Mouse (Mus musculus) midbrain, embryonic 15.5 days (tissue): ENCODE results near the gene Inca1. TPM values are rescaled to one million over a fixed set of nuclear protein-coding genes. Genes with fewer than 3 reads are reported as not detected.
A peak's percentile ranks its signal among the peaks of the same experiment; 100 is the strongest.

Experiments
- ATAC-seq: fragments of 200-750 bp; cut with Nextera tagmentation; replicated peaks from 2 replicates; pipeline ENCODE4 v1.8.0; 2017; ENCODE audit warnings: moderate TSS enrichment
- H3K27ac ChIP-seq: fragments of 300-500 bp; sonication (generic); 2 replicates; pipeline ENCODE4 v1.5.1; 2015; ENCODE audit warnings: mild to moderate bottlenecking, inconsistent platforms
- H3K27me3 ChIP-seq: fragments of 300-500 bp; sonication (generic); replicated peaks from 2 replicates; pipeline ENCODE4 v1.6.1; 2015; ENCODE audit warnings: inconsistent platforms
- H3K36me3 ChIP-seq: fragments of 300-500 bp; sonication (generic); replicated peaks from 2 replicates; pipeline ENCODE4 v1.6.1; 2015; ENCODE audit warnings: inconsistent platforms
- H3K4me1 ChIP-seq: fragments of 300-500 bp; sonication (generic); 2 replicates; pipeline ENCODE4 v1.6.1; 2015; ENCODE audit warnings: inconsistent platforms
- H3K4me2 ChIP-seq: fragments of 300-500 bp; sonication (generic); 2 replicates; pipeline ENCODE4 v1.6.1; 2015; ENCODE audit warnings: inconsistent platforms, mild to moderate bottlenecking, moderate library complexity
- H3K4me3 ChIP-seq: fragments of 300-500 bp; sonication (generic); 2 replicates; pipeline ENCODE4 v1.5.1; 2015; ENCODE audit warnings: mild to moderate bottlenecking, inconsistent platforms
- H3K9ac ChIP-seq: fragments of 300-500 bp; sonication (generic); 2 replicates; pipeline ENCODE4 v1.6.1; 2015; ENCODE audit warnings: mild to moderate bottlenecking, inconsistent platforms
- H3K9me3 ChIP-seq: fragments of 300-500 bp; sonication (generic); 2 replicates; pipeline ENCODE4 v1.6.1; 2016; ENCODE audit warnings: inconsistent platforms
- WGBS: fragments of 180-500 bp; shearing (Covaris S2); methylation state at CpG from one replicate; pipeline ENCODE4 v1.1.7; 2015; ENCODE audit warnings: mixed read lengths; 5-methylcytosine and 5-hydroxymethylcytosine counted together
- polyA plus RNA-seq: library from polyadenylated mRNA; unstranded; fragments of >200 nt; fragmentation: Nextera tagmentation; extraction: Ambion mirVana; gene quantifications from 2 replicates; pipeline ENCODE4 v1.2.1, GENCODE M21; 2015

The Inca1 gene
- polyA plus RNA-seq, 1 experiment from 2014 or later = 1.7 TPM

DNA sequence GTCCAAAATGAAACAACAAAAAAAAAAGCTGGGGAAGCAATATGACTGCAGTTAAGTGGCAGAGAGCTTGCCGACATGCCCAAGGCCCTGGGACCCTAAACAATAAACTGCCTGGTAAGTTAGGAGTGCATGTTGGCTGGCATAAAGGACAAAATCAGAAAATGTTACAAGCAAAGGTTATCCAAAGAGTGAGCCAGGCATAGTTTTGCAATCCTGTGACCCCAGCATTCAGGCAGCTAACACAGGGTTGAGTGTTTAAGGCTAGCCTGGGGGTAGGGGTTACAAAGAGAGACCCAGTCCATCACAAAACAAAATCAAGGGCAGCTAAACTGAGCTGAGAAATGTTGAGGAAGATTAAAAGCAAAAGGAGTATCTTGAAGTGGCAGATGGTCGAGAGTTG is 904 bp downstream of the Inca1 start:
- H3K27ac ChIP-seq = no peak overlapping the region
- no peak overlapping the region for H3K4me3 ChIP-seq
- WGBS = 75% methylated on average over 2 of the region's 2 CpGs
- ATAC-seq = no peak
- no peak overlapping the region for H3K9ac ChIP-seq
- H3K27me3 ChIP-seq = no peaks in the 10 kb centered on the region
- H3K36me3 ChIP-seq = no peaks in the 10 kb centered on the region
- H3K4me2 ChIP-seq = 0 out of 2 replicates have a peak overlapping the region, but pooled peaks have one; percentile 90
- no peaks in the 10 kb centered on the region for H3K9me3 ChIP-seq
- H3K4me1 ChIP-seq = peaks cover 24% of the 10 kb centered on the region

DNA sequence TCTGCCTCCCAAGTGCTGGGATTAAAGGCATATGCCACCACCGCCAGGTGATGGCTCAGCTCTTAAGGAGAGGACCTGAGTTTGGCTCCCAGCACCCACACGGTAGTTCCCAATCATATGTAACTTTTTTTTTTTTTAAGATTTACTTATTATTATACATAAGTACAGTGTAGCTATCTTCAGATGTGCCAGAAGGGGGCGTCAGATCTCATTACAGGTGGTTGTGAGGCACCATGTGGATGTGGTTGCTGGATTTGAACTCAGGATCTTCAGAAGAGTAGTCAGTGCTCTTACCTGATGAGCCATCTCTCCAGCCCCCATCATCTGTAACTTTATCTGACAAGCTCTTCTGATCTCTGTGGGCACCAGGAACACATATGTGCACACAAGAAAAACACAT is 2.6 kb downstream of the Inca1 start:
- WGBS = 71% methylated on average over 3 of the region's 3 CpGs
- H3K9me3 ChIP-seq = no peaks in the 10 kb centered on the region
- H3K27ac ChIP-seq = no peak overlapping the region
- no peak overlapping the region for H3K4me3 ChIP-seq
- no peak overlapping the region for H3K4me2 ChIP-seq
- peaks cover 20% of the 10 kb centered on the region for H3K4me1 ChIP-seq
- H3K27me3 ChIP-seq = no peaks in the 10 kb centered on the region
- no peak overlapping the region for H3K9ac ChIP-seq
- ATAC-seq = no peak
- no peaks in the 10 kb centered on the region for H3K36me3 ChIP-seq

DNA sequence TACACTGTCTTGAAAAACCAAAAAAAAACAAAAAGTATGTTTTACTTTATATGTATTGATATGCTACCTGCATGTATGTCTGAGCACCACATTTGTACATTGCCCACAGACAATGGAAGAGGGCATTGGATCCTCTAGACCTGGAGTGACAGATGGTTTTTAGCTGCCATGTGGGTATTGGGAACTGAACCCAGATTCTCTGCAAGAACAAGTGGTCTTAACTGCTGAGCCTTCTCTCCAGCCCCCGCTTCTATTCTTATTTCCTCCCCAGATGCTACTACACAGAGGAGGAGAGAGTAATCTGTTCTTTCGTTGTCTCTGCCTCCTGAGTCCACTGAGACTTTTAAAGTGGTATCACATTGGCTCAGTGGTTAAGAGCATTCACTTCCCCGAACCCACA is 6.5 kb downstream of the Inca1 start:
- no peak for ATAC-seq
- 81% methylated on average over 3 of the region's 3 CpGs for WGBS

DNA sequence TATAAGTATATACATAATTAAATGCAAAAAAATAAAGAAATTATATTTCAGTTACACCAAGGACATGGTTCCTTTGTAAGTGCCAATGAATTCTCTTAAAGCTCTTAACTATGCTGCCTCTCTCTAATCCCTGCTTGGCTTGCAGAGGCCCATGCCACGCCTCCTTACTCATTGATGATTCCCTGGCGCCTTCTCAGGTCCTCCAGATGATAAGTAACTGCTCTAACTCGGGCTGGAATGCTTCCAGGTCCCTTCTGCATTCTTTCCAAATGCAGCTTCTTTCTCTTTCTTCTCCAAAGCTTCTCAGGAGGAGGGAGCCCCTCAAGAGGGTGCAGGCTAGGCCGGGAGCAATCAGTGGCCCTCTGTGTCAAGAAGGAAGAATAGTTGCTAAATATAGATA is 10.4 kb downstream of the Inca1 start:
- Histone ChIP-seq H3K36me3 (peaks cover 7% of the 10 kb centered on the region; the same call in 1 of the 2 replicates), H3K4me1 (peaks cover 28% of the 10 kb centered on the region), H3K4me2 (no peak overlapping the region), H3K27me3 (no peaks in the 10 kb centered on the region), H3K27ac (no peak overlapping the region), H3K9ac (no peak overlapping the region), H3K4me3 (no peak overlapping the region), H3K9me3 (no peaks in the 10 kb centered on the region)
- WGBS = 47% methylated on average over 4 of the region's 4 CpGs
- no peak for ATAC-seq

More for the DNA sequence above, 6.5 kb downstream of the Inca1 start:
- H3K4me1 ChIP-seq = peaks cover 8% of the 10 kb centered on the region
- no peak overlapping the region for H3K4me2 ChIP-seq
- H3K27me3 ChIP-seq = no peaks in the 10 kb centered on the region
- no peaks in the 10 kb centered on the region for H3K36me3 ChIP-seq
- H3K9ac ChIP-seq = no peak overlapping the region
- H3K9me3 ChIP-seq = no peaks in the 10 kb centered on the region
- H3K4me3 ChIP-seq = no peak overlapping the region
- no peak overlapping the region for H3K27ac ChIP-seq

DNA sequence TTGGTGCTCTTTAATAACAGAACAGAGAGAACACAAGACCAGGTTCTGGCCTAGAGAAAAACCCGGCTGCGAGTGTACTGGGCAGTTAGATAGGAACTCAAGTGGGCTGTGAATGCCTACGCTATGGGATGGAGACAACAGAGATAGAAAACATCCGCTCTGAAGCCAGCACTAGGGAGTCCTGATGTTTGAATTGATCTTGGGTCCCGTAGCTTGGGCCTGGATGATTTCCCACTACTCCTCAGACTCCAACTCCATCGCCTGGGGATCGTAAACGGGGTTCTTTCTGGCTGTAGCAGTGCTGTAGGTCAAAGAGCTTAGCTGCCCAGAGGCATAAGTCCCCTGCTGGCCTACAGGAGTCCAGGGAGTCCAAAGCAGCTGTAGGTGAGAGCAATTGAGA is 11.6 kb downstream of the Inca1 start:
- WGBS = 10% methylated on average over 8 of the region's 8 CpGs
- H3K36me3 ChIP-seq = peaks cover 11% of the 10 kb centered on the region
- peak overlapping the region; percentile 87 for H3K4me2 ChIP-seq
- no peaks in the 10 kb centered on the region for H3K9me3 ChIP-seq
- H3K4me1 ChIP-seq = peaks cover 28% of the 10 kb centered on the region
- H3K4me3 ChIP-seq = peak overlapping the region; percentile 84
- ATAC-seq = no peak
- H3K27me3 ChIP-seq = no peaks in the 10 kb centered on the region
- H3K27ac ChIP-seq = peak overlapping the region; percentile 86
- peak overlapping the region; percentile 86 for H3K9ac ChIP-seq

- peaks cover 11% of the 10 kb centered on the region for H3K36me3 ChIP-seq
- peak; percentile 84 for ATAC-seq
- peak within 1 kb of the TSS; percentile 86 for H3K27ac ChIP-seq
- H3K9me3 ChIP-seq = no peaks in the 10 kb centered on the region
- H3K27me3 ChIP-seq = no peaks in the 10 kb centered on the region
- H3K9ac ChIP-seq = peak within 1 kb of the TSS; percentile 86
- H3K4me3 ChIP-seq = peak within 1 kb of the TSS; percentile 84
- H3K4me2 ChIP-seq = peak within 1 kb of the TSS; percentile 87
- H3K4me1 ChIP-seq = peaks cover 28% of the 10 kb centered on the region
- WGBS = under 1% methylated on average over 53 of the region's 55 CpGs
Observed at GRCm38 (mm10) chr11:70687601-70688199, 12.3 kb downstream of the Inca1 start, which contains the start of gene Camta2. Gene Camta2 (minus strand): TSS chr11:70688105.

DNA sequence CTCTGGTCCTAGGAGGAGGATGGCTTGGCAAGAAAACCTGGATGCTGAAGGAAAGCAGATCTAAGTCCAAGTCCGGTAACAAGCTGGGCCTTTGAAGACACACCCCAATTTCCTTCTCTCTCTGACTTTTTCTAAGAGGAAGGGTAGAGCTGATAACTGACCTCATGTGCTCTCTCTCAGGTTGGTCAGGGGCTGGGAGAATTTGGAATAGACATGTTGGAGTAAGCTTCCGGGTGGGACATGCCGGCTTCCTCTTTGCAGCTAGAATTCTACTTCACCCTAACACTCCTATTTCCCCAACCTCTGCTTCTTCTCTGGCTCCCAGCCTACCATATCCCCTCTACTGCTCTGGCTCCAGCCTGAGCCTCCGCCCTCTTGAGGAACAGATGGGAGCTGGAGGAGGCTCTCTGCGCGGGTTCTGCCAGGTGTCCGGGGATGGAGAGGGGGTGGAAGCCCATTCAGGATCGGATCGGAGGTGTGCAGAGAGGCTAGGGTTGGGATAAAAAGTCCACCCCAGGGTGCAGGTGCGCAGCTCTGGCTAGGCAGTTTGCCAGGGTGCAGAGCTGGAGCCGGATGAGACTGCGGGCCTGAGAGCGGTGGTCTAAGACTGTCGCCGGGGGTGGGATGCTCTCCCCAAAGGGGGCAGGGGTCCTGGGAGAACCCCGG is 12.9 kb downstream of the Inca1 start:
- Histone ChIP-seq H3K9ac (peak overlapping the region; percentile 86), H3K9me3 (no peaks in the 10 kb centered on the region), H3K27ac (peak overlapping the region; percentile 86), H3K4me1 (peaks cover 34% of the 10 kb centered on the region), H3K4me2 (peak overlapping the region; percentile 87), H3K36me3 (peaks cover 11% of the 10 kb centered on the region), H3K27me3 (no peaks in the 10 kb centered on the region), H3K4me3 (peak overlapping the region; percentile 84)
- 5% methylated on average over 16 of the region's 16 CpGs for WGBS
- ATAC-seq = peak; percentile 62

DNA sequence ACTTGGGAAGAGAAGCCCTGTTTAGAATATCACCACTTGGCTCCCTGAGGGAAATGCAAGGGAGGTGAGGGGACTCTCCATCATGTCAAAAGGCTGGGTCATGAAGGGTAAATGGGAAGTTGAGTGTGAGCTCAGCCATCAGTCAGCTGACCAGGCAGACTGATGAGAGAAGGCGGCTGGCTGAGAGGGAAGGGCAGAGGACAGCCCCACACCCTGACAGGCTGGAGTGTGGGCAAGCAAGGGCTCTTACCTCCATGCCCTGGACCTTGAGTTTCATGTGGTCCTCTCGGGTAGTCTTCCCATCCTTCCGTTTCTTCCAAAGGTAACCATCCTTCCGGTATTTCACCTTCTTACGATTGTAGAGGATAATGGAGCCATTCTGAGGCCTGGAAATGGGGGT is 16.3 kb downstream of the Inca1 start:
- Histone ChIP-seq H3K9me3 (no peaks in the 10 kb centered on the region), H3K36me3 (peaks cover 25% of the 10 kb centered on the region)

DNA sequence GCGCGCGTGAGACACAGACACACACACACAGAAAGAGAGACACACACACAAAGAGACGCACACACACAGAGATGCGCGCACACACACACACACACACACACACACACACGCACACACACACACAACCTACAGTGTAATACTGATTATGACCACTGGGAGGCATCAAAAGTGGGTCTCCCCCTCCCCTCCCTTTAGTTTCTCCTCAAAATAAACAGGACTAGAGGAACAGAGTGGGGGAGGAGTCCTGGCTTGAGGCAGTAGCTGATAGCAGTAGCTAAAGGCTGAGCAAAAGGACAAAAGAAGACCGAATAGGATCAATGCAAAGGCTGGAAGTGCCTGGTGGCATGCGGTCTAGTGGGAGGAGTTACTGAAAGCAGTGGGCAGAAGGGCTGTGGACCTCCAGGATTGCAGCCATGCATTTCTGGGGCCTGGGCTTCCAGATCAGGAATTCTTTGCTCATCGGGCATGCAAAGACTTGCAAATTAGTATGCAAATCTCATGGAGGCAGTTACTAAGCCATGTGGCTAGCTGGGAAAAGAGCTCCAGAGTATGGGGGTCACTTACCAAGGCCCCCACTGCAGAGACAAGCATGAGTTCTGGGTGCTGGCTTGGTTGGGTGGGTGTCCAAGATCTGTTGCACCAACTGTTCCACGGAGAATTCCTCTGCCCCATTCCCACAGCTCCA is 17.9 kb downstream of the Inca1 start:
- peak overlapping the region; percentile 51 for H3K27ac ChIP-seq
- no peaks in the 10 kb centered on the region for H3K27me3 ChIP-seq
- 14% methylated on average over 11 of the region's 11 CpGs for WGBS
- no peak overlapping the region for H3K4me2 ChIP-seq
- peak; percentile 66 for ATAC-seq
- no peak overlapping the region for H3K4me3 ChIP-seq
- peaks cover 29% of the 10 kb centered on the region for H3K36me3 ChIP-seq
- no peaks in the 10 kb centered on the region for H3K9me3 ChIP-seq
- peaks cover 21% of the 10 kb centered on the region for H3K4me1 ChIP-seq
- no peak overlapping the region for H3K9ac ChIP-seq

More for the DNA sequence above, 16.3 kb downstream of the Inca1 start:
- Histone ChIP-seq H3K4me2 (no peak overlapping the region), H3K27ac (no peak overlapping the region), H3K4me1 (peaks cover 29% of the 10 kb centered on the region), H3K4me3 (no peak overlapping the region), H3K27me3 (no peaks in the 10 kb centered on the region), H3K9ac (no peak overlapping the region)
- ATAC-seq = no peak
- WGBS = 92% methylated on average over 5 of the region's 5 CpGs

GRCm38 (mm10) chr11:70681170-70681569 is 18.8 kb downstream of the Inca1 start:
- H3K4me2 ChIP-seq = no peak overlapping the region
- H3K27me3 ChIP-seq = no peaks in the 10 kb centered on the region
- H3K4me1 ChIP-seq = peaks cover 13% of the 10 kb centered on the region
- H3K9me3 ChIP-seq = no peaks in the 10 kb centered on the region
- H3K9ac ChIP-seq = no peak overlapping the region
- no peak for ATAC-seq
- 70% methylated on average over 12 of the region's 12 CpGs for WGBS
- no peak overlapping the region; the same call in 1 of the 2 replicates for H3K27ac ChIP-seq
- H3K4me3 ChIP-seq = no peak overlapping the region
- peaks cover 37% of the 10 kb centered on the region for H3K36me3 ChIP-seq

DNA sequence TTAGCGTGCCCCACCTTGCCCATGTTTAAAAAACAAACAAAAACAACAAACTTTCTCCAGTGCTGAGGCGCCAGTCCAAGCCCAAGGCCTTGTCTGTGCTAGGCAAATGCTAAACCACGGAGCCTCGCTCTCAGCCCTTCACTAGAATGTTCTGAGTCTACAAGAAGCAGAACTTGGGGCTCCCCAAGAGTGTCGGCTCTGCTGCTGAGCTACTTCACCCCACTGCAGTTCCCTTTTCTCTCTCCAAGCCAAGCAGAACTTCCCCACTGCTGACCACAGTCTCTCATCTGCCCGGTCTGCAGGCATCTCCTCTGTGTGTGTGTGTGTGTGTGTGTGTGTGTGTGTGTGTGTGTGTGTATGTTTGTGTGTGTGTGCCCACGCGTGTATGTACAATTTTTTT is 20.1 kb downstream of the Inca1 start:
- Histone ChIP-seq H3K27me3 (no peaks in the 10 kb centered on the region), H3K27ac (no peak overlapping the region), H3K4me3 (no peak overlapping the region), H3K36me3 (peaks cover 36% of the 10 kb centered on the region), H3K9me3 (no peaks in the 10 kb centered on the region), H3K4me1 (peaks cover 8% of the 10 kb centered on the region), H3K4me2 (no peak overlapping the region), H3K9ac (no peak overlapping the region)
- WGBS = 89% methylated on average over 8 of the region's 8 CpGs
- ATAC-seq = no peak

GRCm38 (mm10) chr11:70679361-70679760 is 20.6 kb downstream of the Inca1 start:
- Histone ChIP-seq H3K4me3 (no peak overlapping the region), H3K4me2 (no peak overlapping the region), H3K27ac (no peak overlapping the region), H3K9ac (no peak overlapping the region), H3K36me3 (peaks cover 35% of the 10 kb centered on the region), H3K9me3 (no peaks in the 10 kb centered on the region), H3K27me3 (no peaks in the 10 kb centered on the region), H3K4me1 (peaks cover 8% of the 10 kb centered on the region)
- 97% methylated on average over 8 of the region's 8 CpGs for WGBS
- ATAC-seq = no peak
